Mouse (Mus musculus) mouse embryonic stem cell (cell line): ENCODE data around the gene Oscp1.

Experiments used
- in situ Hi-C, 2 experiments: fragments of 300-500 bp; cut with MboI; formaldehyde crosslinking; loops; 1 replicate in 1 of 2; 3 replicates in 1 of 2; pipeline ENCODE4 v1.14.3; 2019 to 2020; ENCODE audit warnings: low sequenced_read_pairs in 2 of 2, low pct_unique_long_range_greater_than_20kb in 1 of 2, mixed read lengths in 1 of 2; ENCODE audit not compliant: unreplicated experiment in 1 of 2

Gene Oscp1

GRCm38 (mm10) chr4:126104261-126105075 is 46.1 kb downstream of the Oscp1 start:
- in situ Hi-C loops: no loop called here

GRCm38 (mm10) chr4:126105131-126105783 is 46.9 kb downstream of the Oscp1 start:
- in situ Hi-C loops: no loop called here

- in situ Hi-C loops: no loop called here
Measured at GRCm38 (mm10) chr4:126108061-126108740, 49.8 kb downstream of the Oscp1 start.

GRCm38 (mm10) chr4:126109613-126110373 is 51.4 kb downstream of the Oscp1 start:
- in situ Hi-C loops: no loop called here

- in situ Hi-C loops: no loop called here
Measured at GRCm38 (mm10) chr4:126110374-126111152, 52.2 kb downstream of the Oscp1 start.

GRCm38 (mm10) chr4:126111153-126111549 is 52.8 kb downstream of the Oscp1 start:
- in situ Hi-C loops: no loop called here

- in situ Hi-C loops: no loop called here
Measured at GRCm38 (mm10) chr4:126113243-126113642, 54.9 kb downstream of the Oscp1 start.

- in situ Hi-C loops: no loop called here
Measured at GRCm38 (mm10) chr4:126113943-126114342, 55.6 kb downstream of the Oscp1 start.

- in situ Hi-C loops: no loop called here
Measured at GRCm38 (mm10) chr4:126115411-126115810, 57.0 kb downstream of the Oscp1 start.

- in situ Hi-C loops: no loop called here
Measured at GRCm38 (mm10) chr4:126115871-126116521, 57.6 kb downstream of the Oscp1 start.

- in situ Hi-C loops: no loop called here
Measured at GRCm38 (mm10) chr4:126117116-126117515, 58.8 kb downstream of the Oscp1 start.

GRCm38 (mm10) chr4:126118651-126119050 is 60.3 kb downstream of the Oscp1 start:
- in situ Hi-C loops: no loop called here

- in situ Hi-C loops: no loop called here
Measured at GRCm38 (mm10) chr4:126119051-126119450, 60.7 kb downstream of the Oscp1 start.

- in situ Hi-C loops: no loop called here
Measured at GRCm38 (mm10) chr4:126120052-126120451, 61.7 kb downstream of the Oscp1 start.

GRCm38 (mm10) chr4:126120506-126120905 is 62.1 kb downstream of the Oscp1 start:
- in situ Hi-C loops: no loop called here

GRCm38 (mm10) chr4:126123309-126124040 is 65.1 kb downstream of the Oscp1 start:
- in situ Hi-C loops: no loop called here

- in situ Hi-C loops: no loop called here
Measured at GRCm38 (mm10) chr4:126130502-126130901, 72.1 kb downstream of the Oscp1 start.
